Mouse (Mus musculus): ENCODE measurements around the gene Ect2l. TPM values are rescaled to one million over a fixed set of nuclear protein-coding genes. Genes with fewer than 3 reads are reported as not detected.

Ect2l gene
- polyA plus RNA-seq (2015; fragmentation: Illumina TruSeq; extraction: RNeasy Lipid Tissue Mini Kit (QIAGEN cat#74804); ENCODE audit: insufficient read depth, low replicate concordance): not detected

DNA sequence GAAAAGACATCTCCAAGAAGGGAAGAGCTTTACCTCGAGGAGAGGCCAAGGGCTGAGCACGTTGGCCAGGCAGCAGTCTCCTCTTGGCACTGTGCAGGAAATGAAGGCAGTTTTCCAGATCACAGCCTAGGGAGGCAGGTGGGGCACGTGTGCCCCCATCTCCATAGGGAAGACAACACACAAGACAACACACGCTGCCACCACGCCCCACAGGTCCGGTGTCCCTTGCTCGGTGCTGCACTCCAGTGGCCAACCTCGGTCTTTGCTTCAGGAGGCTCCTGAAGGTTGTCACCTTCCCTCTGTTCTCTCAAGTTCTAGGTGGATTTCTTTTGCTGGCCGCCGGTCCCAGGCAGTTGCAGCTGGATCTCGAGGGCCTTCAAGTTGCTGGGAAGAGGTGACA is at the start of gene Ect2l:
Gene Ect2l, minus strand, starts transcription at position 165 of the 400 bp plus-strand sequence.

GRCm38 (mm10) chr10:18234560-18235401 is 24.1 kb upstream of the Ect2l start, which contains the start of gene Ccdc28a:
Ccdc28a (minus strand) TSS chr10:18234998.

Other genes with a start within 250 kb of the Ect2l start
- 244 TPM for gene Abracl, start 187.6 kb downstream of the Ect2l start, polyA plus RNA-seq (2015; fragmentation: Illumina TruSeq; extraction: RNeasy Lipid Tissue Mini Kit (QIAGEN cat#74804); ENCODE audit: insufficient read depth, low replicate concordance)
- gene Reps1, start 155.0 kb downstream of the Ect2l start, polyA plus RNA-seq (2015; fragmentation: Illumina TruSeq; extraction: RNeasy Lipid Tissue Mini Kit (QIAGEN cat#74804); ENCODE audit: insufficient read depth, low replicate concordance): 51.6 TPM
- gene Ccdc28a, start 24.1 kb upstream of the Ect2l start, polyA plus RNA-seq (2015; fragmentation: Illumina TruSeq; extraction: RNeasy Lipid Tissue Mini Kit (QIAGEN cat#74804); ENCODE audit: insufficient read depth, low replicate concordance): 11.5 TPM
- 1.7 TPM for gene Nhsl1, start 108.1 kb upstream of the Ect2l start, polyA plus RNA-seq (2015; fragmentation: Illumina TruSeq; extraction: RNeasy Lipid Tissue Mini Kit (QIAGEN cat#74804); ENCODE audit: insufficient read depth, low replicate concordance)

Measured in spleen, adult 10 weeks (tissue).